Mouse (Mus musculus) T-helper 2 cell (primary cell): ENCODE measurements around the gene Eed.

Source experiments
- in situ Hi-C: fragments of 300-600 bp; cut with MboI, MseI; formaldehyde crosslinking; loops from one replicate; pipeline ENCODE4 v1.15.1; 2025; ENCODE audit warnings: high pct_unique_total_duplicates

Gene Eed

DNA sequence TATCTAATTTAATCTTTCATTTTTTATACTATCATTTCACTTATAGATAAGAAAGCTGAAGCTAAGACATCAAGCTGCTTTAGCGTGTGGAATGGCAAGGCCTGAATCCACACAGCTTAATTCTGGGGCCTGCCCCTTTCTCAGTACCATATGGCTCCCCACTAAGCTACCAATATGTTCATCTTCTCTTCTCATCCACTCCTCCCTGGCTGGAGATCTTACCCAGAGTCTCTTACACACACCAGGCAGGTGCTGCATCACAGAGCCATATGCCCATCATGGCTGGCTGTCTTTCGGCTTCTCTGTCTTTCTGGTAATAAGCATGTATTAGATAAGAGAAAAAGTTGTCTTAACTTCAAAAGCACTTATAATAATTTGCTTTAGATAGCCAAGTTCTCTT, 2.7 kb upstream of the Eed start:
- in situ Hi-C loops, result loop anchor here (25.0 kb wide), 1 partner anchor 479 kb away; the partner anchor contains the start of gene Tmem126a

DNA sequence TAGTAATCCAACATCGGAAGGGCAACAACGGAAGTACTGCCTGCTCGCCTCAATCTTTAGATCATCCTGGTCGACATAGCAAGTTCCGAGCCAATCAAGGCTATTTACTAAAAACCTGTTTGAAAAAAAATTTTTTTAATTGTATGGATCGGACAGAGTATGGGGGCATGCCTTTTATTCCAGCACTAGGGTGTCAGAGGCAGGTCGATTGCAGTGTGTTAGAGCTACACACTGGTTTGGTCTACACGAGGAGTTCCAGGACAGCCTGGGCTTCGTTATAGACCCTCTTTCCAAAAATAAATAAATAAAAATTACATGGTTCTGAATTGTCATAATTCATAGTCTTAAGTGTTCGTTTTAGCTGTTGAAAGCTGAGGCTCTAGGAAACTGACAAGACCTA, 774 bp upstream of the Eed start:
- in situ Hi-C loops, result loop anchor here (25.0 kb wide), 1 partner anchor 481 kb away; the partner anchor contains the start of gene Tmem126a

DNA sequence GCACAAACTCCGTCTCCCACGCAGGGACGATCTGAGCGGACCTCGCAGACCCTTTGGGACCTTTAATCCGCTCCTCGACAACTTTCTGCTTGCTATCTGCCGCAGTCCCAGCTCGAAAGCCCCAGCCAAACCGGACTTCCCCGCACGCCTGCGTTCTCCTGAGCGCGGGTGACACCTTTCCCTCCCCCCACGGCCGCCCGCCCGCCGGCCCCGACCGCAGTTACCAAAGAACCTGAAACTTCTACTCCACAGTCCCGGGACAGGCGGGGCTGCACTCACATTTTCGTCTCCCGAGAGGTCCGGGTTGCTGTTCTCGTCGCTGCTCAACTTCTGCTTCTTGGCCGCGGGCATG, 674 bp downstream of the Eed start:
- in situ Hi-C loops, result loop anchor here (25.0 kb wide), 1 partner anchor 482 kb away; the partner anchor contains the start of gene Tmem126a

DNA sequence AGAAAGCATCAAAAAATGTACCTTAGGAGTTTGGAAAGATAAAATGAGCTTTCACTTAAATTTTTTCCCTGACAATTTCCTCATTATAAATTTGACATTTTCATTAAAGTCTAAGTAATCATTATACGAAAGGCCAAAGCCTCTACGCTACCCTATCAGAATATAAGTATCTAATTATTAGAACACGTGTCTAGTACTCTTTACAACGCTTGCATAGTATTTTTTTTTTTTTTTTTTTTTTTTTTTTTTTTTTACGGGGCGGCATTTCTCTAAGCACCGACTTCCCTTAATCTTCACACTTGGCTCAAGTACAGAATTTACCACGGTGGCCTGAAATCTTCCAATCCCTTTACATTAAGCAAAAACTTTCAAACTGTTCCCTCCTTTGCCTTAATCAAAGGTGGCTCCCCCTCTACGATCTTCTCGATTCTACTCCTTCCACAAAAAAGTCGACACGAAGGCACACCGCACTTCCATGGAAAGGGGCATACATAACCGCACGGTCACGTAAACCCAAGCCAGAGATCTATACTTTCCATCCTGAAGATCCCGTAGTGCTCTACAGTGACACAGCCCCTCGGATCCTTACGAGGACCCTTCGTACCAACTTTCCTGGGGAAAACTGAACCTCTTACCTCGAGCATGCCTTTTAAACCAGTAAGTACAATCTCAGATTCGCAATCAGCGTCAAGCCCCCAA, 1.2 kb downstream of the Eed start:
- in situ Hi-C loops, result loop anchor here (25.0 kb wide), 1 partner anchor 483 kb away; the partner anchor contains the start of gene Tmem126a

DNA sequence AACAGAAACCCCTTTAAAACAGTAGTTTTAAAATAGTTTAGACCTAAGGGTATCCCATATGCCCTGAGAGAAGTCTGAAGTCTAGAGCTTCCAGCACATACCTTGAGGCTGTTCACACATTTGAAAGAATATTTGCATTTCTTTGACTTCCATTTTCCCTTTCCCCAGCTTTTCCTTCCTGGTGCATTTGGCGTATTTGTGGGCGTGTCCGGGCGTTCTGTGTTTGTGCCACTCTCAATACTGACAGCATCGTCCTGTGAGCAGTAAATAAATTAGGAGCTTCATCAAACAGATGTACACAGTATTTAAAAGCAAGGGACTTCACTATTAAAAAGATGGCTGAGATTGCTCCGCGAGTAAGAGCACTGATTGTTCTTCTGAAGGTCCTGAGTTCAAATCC, 4.0 kb downstream of the Eed start:
- in situ Hi-C loops, result loop anchor here (25.0 kb wide), 1 partner anchor 486 kb away; the partner anchor contains the start of gene Tmem126a

DNA sequence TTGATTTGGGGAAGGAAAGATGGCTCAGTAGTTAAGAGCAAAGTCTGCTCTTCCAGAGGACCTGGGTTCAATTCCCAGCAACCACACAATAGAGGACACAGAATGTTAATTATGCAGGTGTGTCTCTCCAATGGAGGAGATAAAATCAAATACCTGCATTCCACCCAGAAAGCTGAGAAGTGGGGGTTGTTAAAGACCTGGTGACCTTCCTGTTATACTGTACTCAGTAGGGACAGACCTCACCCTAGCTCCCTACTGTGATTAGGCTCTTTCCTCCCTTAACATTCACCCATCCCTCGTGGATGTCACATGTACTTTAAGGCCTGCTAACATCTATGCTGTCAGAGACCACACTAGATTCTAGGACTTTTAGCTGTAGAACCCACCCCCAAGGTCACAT, 5.2 kb downstream of the Eed start:
- in situ Hi-C loops, result loop anchor here (25.0 kb wide), 1 partner anchor 487 kb away; the partner anchor contains the start of gene Tmem126a

DNA sequence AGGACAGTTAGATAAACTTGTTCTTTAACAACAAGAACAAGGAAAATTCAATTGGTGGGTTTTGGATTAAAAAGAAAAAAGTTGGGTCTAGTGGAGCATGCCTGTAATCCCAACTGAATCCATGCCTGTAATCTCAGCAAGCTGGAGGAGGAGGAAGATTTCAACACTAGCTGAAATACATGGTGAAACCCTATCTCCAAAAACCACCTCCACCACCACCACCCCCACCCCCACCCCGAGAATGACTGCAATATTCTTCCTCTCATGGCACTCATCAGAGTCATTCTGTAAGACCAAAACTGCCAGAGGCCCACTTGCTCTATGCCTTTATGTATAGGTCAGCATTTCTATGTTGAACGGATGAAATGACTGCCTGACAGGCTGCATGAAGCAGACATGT, 13.5 kb downstream of the Eed start:
- in situ Hi-C loops, result no loop called here

DNA sequence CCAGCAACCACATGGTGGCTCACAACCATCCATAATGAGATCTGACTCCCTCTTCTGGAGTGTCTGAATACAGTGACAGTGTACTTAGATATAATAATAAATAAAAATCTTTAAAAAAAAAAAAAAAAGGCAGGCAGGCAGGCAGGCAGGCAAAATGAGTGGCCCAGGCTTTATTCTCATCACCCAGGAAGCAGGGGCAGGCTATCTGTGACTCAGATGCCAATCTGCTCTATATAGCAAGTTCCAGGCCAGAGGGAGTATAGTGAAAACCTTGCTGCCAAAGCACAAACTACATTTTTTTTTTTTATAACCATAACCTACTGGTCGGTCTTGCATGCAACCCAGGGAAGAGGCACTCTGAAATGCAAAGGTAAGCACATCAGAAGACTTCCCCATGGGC, 14.0 kb downstream of the Eed start:
- in situ Hi-C loops, result no loop called here

DNA sequence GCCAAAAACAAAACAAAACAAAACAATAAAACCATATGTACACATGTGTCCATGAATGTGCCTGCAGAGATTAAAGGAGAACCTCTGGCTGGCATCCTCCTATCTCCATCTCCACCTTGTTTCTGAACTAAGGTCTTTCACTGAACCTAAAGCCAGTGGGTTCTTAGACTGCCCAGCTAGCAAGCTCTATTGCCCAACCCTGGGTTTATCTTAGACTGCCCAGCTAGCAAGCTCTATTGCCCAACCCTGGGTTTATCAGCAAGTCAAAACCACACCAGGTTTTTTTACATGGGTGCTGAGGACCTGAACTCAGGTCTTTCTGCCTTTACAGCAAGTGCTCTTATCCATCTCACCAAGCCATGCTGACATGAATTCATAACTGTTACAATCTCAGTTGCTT, 17.6 kb downstream of the Eed start:
- in situ Hi-C loops, result no loop called here

DNA sequence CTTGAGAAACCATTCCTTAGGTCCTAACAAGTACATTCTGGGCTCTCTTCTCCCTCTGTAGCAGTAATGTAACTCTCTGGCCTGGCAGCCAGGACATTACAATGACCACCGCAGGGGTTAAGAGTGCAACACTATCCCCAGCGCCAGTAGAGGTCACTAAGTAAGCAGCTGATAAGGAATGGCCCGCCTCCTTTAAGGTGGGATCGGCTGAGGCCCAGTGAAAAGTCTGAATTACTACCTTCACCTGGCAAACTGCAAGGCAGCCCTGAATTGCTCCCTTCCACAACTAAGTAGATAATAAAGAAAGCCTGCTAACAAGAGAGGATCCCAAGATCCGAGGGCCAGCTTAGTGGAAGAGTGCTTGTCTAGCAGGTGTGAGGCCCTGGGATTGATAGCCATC, 23.5 kb downstream of the Eed start:
- in situ Hi-C loops, result no loop called here

DNA sequence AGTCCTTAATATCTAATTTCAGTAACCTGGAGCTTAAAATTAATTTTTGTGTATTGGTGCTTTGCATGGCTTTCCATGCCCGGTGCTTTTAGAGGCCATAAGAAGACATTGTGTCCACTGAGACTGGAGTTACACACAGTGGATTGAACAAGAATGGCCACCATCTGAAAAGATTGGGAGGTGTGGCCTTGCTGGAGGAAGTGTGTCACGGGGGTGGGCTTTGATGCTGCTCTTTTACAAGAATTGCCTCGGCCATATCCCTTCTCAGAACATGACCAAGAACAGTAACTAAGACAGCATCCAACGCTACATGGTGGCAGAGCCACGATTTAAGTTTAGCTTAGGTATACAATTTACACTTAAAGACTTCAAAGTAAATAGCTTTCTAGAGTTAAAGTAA, 26.5 kb downstream of the Eed start:
- in situ Hi-C loops, result no loop called here

DNA sequence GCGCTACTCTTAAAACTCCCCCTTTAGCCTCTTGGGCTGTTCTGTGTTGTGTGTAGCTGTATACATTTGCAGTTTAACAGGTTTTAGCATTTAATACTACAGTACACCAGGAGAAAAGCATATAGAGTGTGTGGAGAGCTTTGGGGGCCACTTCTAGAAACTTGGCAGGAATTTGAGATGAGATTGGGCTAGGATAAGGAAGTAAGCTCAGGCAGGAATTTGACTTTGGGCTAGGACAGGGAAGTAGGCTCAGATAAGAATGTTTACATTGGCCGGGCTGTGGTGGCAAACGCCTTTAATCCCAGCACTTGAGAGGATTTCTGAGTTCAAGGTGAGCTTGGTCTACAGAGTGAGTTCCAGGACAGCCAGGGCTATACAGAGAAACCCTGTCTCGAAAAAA, 31.4 kb downstream of the Eed start:
- in situ Hi-C loops, result no loop called here

DNA sequence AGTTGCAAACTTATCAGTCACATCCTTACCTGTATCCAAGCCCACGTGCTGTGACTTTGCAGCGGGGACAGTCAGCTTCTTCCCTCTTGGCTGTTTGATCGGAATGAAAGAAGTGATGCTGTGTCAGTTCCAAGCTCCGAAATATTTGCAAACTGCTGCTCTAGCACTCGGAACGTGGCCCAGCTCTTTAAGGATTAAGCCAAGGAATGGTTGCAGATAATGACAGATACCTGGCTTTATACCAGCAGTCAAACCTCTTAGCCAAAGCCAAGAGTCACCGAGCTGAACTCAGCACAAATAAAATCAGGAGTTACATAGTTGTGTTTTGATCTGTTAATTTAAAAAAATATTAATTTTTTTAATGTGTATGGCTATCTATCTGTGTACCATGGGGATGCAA, 32.8 kb downstream of the Eed start:
- in situ Hi-C loops, result no loop called here

DNA sequence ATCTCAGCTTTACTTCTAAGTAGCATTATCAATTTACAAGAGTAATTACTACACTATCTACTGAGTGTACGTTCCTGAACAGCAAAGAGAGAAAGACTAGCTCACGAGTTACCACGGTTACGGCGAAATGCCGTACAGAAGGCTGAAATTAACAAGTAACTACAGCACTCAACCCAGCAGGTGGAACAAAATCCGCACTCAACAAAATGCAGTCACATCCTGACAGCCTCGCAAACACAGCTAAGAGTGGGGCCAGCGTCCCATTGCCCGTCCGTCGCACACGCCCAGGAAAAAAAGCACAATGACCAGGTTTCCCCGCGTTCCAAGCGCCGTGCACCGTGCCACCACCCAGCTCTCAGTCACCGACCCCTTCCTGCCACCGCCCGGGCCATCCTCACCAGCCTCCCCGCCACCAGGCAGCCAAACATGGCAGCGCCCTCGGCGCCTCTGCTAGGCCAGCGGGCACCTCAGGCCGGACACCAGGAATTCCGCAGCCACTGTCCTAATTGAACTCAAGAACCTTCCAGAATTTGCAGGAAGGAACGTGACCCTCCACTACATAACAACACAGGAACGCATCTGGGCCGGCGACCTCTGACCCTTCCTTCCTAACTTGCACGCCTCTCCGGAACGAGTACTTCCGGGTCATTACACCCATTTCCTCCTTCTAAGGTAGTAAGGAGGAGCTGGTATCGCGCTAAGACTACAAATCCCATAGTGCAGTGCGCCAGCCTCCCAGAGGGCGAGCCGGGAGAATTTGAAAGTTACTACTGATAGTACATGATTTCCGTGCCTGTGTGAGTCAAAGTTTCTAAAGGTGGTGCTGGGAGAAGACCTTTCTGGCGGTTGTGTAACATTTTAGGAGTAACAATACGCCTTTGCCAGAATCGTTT, 40.0 kb downstream of the Eed start, which contains the start of gene Hikeshi:
Gene Hikeshi, minus strand, starts transcription at position 634 of the 893 bp plus-strand sequence.
- in situ Hi-C loops, result no loop called here

DNA sequence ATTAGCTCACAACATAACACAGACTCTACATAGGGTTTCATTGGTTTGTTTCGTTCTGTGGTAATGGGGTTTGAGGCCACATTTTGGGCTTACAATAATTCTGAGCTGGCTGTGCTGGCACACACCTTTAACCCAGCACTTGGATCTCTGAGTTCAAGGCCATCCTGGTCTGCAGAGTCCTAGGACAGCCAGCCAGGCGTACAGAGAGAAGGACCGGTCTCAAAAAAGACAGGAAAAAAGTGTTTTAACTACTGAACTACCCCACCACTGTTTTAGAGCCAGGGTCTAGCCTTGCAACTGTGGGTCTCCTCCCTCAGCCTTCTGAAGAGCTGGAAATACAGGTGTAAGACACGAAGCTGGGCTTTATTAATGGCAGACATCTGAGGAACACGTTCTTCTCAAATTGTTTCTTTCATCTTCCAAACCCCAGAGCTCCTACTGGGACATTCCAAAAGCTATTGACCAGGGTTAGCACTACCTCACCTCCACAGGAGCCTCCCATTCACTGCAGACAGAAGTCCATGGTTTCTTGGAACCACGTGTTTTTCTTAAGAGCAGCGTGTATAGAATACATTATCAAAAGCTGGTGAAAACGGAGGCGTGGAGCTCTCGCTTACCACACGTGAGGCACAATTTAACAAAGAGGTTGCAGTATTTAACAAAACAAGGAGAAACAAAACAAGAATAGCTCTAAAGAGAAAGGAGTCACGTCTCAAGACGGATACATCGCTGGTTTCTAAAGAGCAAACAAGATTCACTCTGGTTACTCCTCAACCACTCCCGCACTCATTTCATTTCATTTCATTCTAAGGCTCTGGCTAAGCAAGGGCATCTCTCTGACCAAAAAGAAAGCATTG, 41.1 kb downstream of the Eed start:
- in situ Hi-C loops, result no loop called here

DNA sequence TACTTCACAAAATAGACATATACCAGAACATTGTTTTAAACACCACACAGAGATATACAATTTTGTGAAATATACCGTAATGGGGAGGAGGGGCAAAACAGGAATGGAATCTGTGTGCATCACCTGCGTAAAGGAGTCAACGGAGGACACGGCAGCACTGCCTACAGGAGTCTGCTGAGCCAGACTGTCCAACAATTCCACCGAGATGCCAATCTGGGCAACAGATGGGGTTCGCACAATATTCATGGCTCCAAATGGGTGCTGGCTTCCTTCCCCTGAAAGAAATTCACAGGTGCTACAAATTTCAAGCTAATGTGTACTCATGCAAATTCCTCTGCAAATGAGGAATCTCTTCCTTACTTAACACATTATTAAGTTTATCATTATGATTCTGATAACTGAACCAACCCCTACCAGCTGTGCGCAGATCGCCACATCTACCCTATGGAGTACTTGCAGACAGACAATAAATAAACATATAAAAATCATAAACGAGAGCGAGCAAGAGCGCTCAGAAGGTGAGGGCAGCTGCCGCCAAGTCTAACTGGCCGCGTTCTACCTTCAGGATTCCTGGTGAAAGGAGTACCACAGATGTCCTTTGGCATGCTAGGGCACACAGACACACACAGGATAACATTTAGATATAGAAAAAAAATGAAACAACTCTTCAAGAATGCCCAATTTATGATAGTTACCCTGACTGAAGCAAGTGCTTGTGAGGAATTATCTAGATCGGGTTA, 57.2 kb downstream of the Eed start:
- in situ Hi-C loops, result no loop called here

DNA sequence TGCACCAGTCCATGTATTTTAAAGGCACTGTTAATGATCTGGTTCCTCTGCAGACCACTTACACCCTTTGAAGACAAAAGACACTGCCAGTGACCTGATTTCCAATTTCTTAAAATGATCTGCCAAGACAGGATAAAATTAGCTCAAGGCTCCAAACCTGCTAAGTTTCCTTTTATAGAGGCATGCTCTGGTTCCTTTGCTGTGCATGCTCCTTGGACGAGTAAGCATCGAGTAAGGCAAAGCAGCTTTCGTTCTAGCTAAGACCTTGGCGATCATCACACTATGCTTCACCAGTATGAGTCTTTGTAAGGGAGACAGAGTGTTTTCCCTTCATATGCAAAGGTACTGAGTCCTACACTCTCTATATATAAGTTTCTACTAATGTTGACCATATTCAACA, 63.0 kb downstream of the Eed start:
- in situ Hi-C loops, result no loop called here

DNA sequence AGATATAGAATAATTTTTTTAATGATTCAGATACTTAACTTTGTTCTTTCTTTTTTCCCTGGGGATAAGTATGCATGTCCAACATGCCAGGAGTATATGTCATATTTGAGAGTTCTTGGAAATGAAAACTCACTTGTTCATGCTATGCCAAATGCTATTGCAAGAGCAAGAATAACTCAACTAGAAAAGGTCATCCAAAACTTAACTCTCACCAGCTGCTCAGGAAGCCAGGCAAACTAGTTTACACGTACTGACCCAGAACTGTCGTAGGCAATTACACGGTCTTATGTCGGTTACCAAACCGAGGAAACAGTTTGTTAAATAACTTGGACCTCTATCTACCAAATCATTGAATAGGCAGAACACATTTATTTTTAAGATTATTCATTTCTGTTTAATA, 64.1 kb downstream of the Eed start:
- in situ Hi-C loops, result no loop called here

DNA sequence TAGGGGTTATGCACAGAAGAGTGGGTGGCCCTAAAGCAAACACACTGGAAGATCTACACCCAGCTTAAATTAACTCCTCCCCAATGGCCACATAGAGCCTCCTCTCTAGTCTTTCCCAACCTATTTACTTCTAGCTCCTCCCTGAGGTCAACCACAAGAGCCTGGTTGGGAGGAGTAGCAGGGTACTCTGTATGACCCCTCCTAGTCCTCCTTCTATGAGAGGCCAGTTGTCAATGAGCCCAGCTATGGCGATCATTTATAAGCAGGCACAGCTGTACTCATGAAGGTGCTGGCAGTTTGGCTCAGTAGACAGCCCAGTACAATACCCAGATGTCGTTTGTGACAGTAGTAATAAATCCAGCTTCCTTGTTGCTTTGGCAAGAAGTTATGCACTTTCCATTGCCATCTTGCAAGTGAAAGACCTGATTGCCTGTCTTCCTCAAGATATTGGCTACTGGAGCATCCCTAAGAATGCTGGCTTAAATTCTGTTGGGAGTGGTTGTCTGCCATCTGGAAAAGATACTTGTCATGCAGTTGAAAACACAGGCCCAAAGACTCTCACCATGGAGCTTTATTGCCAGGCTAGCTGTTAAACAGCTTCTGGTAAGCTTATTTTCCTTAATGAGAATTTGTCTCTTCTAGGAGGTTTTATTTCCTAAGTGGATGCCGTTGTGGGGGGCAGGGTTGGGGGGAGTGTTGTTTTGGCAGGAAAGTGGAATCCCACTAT, 67.2 kb downstream of the Eed start:
- in situ Hi-C loops, result no loop called here

DNA sequence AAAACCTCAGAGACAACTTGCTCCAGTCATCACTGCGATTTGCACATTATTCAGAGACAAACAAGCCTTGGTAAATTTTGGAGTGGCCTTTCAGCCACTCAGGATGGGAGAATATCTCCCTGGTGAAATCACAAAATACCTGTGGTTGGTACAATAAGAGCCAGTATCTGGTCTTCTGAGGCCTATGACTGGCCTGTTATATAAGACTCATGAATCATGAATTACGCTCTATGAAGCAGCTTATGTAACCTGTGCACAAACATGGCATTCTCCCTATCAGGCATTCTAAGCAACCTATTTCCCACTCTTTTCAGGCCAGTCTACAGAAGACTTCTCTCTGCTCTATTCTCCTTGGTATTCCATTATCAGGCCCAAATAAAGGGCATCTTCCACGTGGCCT, 68.4 kb downstream of the Eed start:
- in situ Hi-C loops, result no loop called here
